Mouse (Mus musculus): Measurements from ENCODE around the gene Nid1.

- TF ChIP-seq CTCF (IDR thresholded peaks at IDR 0.05; ENCODE audit: low read depth, low read length) (no peak), POLR2A (IDR thresholded peaks at IDR 0.05; ENCODE audit: insufficient read depth, low read length) (no peak), EP300 (IDR thresholded peaks at IDR 0.05; ENCODE audit: insufficient read depth, low read depth, low read length) (no peak)
Observed at GRCm38 (mm10) chr13:13558900-13559299, 121.5 kb downstream of the Nid1 start.

Data from ES-Bruce4 (cell line).